Mouse (Mus musculus) heart, adult 2 months (tissue): Measurements from ENCODE around the gene Tbc1d5. TPM values are rescaled to one million over a fixed set of nuclear protein-coding genes. Genes with fewer than 3 reads are reported as not detected.

Source experiments
- DNase-seq, 2 experiments: peaks; one replicate each; pipeline ENCODE4 v3.0.0; 2021
- H3K27ac ChIP-seq: fragments of 200-600 bp; 2 replicates; pipeline ENCODE4 v1.8.1; 2022
- H3K27me3 ChIP-seq: fragments of 200-500 bp; 2 replicates; pipeline ENCODE4 v1.6.1; 2012; ENCODE audit warnings: mild to moderate bottlenecking, low read length, inconsistent platforms, mixed read lengths; ENCODE audit not compliant: control insufficient read depth, insufficient read depth
- H3K36me3 ChIP-seq: fragments of 200-500 bp; 2 replicates; pipeline ENCODE4 v1.6.1; 2012; ENCODE audit warnings: low read length, inconsistent platforms; ENCODE audit not compliant: control insufficient read depth, insufficient read depth
- H3K4me1 ChIP-seq: fragments of 200-500 bp; 2 replicates; pipeline ENCODE4 v1.6.1; 2011; ENCODE audit warnings: low read length; ENCODE audit not compliant: control insufficient read depth, insufficient read depth
- H3K4me3 ChIP-seq: fragments of 200-600 bp; 2 replicates; pipeline ENCODE4 v1.8.1; 2022
- H3K79me2 ChIP-seq: fragments of 200-500 bp; replicated peaks from 2 replicates; pipeline ENCODE4 v1.6.1; 2012; ENCODE audit warnings: mild to moderate bottlenecking, inconsistent platforms, low read length, moderate library complexity, mixed read lengths; ENCODE audit not compliant: control insufficient read depth, insufficient read depth
- H3K9ac ChIP-seq: fragments of 200-500 bp; 2 replicates; pipeline ENCODE4 v1.6.1; 2012; ENCODE audit warnings: low read depth, mild to moderate bottlenecking, control low read depth, inconsistent platforms, low read length, mixed read lengths
- CTCF ChIP-seq: fragments of 200-600 bp; IDR thresholded peaks from 2 replicates; pipeline ENCODE4 v1.8.1; 2022; ENCODE audit warnings: antibody characterized with exemption, mild to moderate bottlenecking, moderate library complexity
- EP300 ChIP-seq: fragments of 200-500 bp; IDR thresholded peaks from 2 replicates; pipeline ENCODE4 v1.6.1; 2011; ENCODE audit warnings: low read depth, low read length, control low read depth; ENCODE audit not compliant: insufficient read depth
- POLR2A ChIP-seq: fragments of 200-500 bp; IDR thresholded peaks from 2 replicates; pipeline ENCODE4 v1.6.1; 2011; ENCODE audit warnings: mild to moderate bottlenecking, low read depth, low read length, control low read depth; ENCODE audit not compliant: insufficient read depth
- WGBS: fragments of 180-500 bp; shearing (Covaris S2); methylation state at CpG from one replicate; pipeline ENCODE4 v1.1.7; 2018; 5-methylcytosine and 5-hydroxymethylcytosine counted together
- intact Hi-C: fragments of 180-260 bp; cut with DNase I; formaldehyde crosslinking; loops from one replicate; pipeline ENCODE4 v1.15.1; 2025
- polyA plus RNA-seq: library from polyadenylated mRNA; depleted of rRNA; stranded (reverse); fragments of >200 nt; gene quantifications from 2 replicates; pipeline ENCODE4 v1.2.3, GENCODE M21; 2012
- total RNA-seq, 2 experiments: library from RNA; stranded (reverse); gene quantifications; 2 replicates each; pipeline ENCODE4 v1.2.3; 2021

The Tbc1d5 gene
- total and polyA plus RNA-seq, 3 experiments, result 8.5 to 19.4 (median 15.8) TPM

DNA sequence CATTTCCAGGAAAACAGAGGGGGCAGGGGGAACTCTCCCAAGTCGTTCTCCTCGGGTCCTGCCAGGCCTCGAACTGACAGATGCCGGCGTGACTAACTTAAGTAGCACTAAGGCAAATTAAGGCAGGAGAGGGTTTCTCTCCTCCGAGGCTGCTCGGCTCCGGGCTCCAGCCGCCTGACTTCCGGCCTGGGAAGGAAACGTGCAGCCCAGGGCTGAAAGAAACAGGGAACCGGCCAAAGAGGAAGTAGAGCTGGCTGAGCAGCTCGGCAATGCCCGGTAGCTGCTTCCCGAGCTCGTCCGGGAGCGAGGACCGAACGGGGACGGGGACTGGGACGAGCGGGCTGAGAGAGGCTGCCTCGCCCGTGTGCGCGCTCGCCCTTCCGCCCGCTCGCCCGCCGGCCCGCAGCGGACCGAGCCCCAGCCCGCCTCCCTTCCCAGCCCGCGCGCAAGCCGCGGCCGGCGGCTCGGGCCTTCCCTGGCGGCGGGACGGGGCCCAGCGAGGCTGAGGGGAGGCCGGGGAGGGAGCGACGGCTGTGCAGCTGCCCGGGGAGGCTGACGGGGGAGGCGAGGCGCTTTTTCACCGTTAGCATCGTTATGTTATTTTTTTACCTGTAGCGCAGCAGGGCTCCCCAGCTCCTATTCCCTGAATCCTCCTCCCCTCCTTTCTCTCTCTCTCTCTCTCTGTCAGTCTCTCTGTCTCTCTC lies 509 bp downstream of the Tbc1d5 start:
- peak; percentile 82 to 86 for DNase-seq
- H3K4me3 ChIP-seq, result peak overlapping the region; percentile 88
- H3K36me3 ChIP-seq, result peaks cover 2% of the 10 kb centered on the region
- WGBS, result under 1% methylated on average over 58 of the region's 59 CpGs
- intact Hi-C loops, result loop anchor here (2.0 to 10.0 kb wide), 2 partner anchors 68 to 194 kb away; no protein-coding TSS in a partner anchor
- peaks cover 7% of the 10 kb centered on the region for H3K4me1 ChIP-seq
- H3K79me2 ChIP-seq, result no peaks in the 10 kb centered on the region
- no peaks in the 10 kb centered on the region for H3K27me3 ChIP-seq
- H3K9ac ChIP-seq, result peak overlapping the region; percentile 98
- TF ChIP-seq CTCF (no peak), POLR2A (peak; percentile 68), EP300 (no peak)
- peak overlapping the region; percentile 96 for H3K27ac ChIP-seq

GRCm38 (mm10) chr17:51177923-51178322 lies 1.2 kb downstream of the Tbc1d5 start:
- intact Hi-C loops, result loop anchor here (2.0 to 10.0 kb wide), 2 partner anchors 67 to 193 kb away; no protein-coding TSS in a partner anchor
- TF ChIP-seq POLR2A, result no peak
- no peak for TF ChIP-seq CTCF
- TF ChIP-seq EP300, result no peak
- Histone ChIP-seq H3K4me3 (peak overlapping the region; percentile 88), H3K79me2 (no peaks in the 10 kb centered on the region), H3K4me1 (peaks cover 7% of the 10 kb centered on the region), H3K36me3 (peaks cover 2% of the 10 kb centered on the region), H3K27ac (peak overlapping the region; percentile 96), H3K9ac (peak overlapping the region; percentile 98), H3K27me3 (no peaks in the 10 kb centered on the region)
- DNase-seq, result no peak
- WGBS, result under 1% methylated on average over 6 of the region's 6 CpGs

DNA sequence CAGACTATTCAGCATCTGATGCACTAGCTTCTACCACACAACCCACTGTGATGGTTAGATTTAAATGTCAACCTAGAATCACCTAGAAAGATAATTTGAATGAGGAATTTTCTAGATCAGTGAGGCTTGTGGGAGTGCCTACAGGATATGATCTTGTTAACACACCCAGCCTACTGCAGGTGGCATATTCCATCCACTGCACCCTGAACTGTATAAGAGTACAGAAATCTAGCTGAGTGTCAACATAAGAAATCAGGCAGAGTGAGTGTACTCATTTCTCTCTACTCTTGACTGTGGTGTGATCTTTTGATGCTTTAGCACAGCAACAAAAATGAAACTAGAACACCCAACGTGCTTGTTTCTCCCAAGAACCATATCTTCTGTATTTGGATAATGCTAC lies 6.8 kb downstream of the Tbc1d5 start:
- Histone ChIP-seq H3K79me2 (peaks cover 1% of the 10 kb centered on the region; the same call in 1 of the 2 replicates), H3K27me3 (no peaks in the 10 kb centered on the region), H3K9ac (no peak overlapping the region), H3K4me3 (no peak overlapping the region), H3K27ac (no peak overlapping the region), H3K36me3 (peaks cover 2% of the 10 kb centered on the region), H3K4me1 (peaks cover 3% of the 10 kb centered on the region)
- 82% methylated on average over 1 of the region's 1 CpGs for WGBS
- no peak for TF ChIP-seq EP300
- no peak for TF ChIP-seq CTCF
- TF ChIP-seq POLR2A, result no peak
- DNase-seq, result no peak
- intact Hi-C loops, result loop anchor here (10.0 kb wide), 1 partner anchor 188 kb away; no protein-coding TSS in a partner anchor

DNA sequence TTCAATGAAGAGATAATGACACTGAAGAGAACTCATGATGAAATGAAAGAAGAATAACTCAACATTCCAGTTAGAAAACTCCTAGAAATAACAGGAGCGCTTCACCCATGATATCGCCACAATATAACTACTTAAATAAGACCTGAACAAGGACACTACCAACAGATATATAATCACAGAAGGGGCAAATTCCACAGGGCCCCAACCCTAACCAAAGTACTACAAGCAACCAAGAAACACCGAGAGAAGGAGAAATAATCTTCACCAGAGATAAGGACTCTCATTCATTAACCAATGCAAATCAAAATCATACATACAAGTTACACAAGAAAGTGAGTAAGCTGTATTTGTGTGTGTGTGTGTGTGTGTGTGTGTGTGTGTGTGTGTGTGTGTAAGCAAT lies 7.6 kb downstream of the Tbc1d5 start:
- H3K4me3 ChIP-seq, result no peak overlapping the region
- no peak overlapping the region for H3K27ac ChIP-seq
- no peaks in the 10 kb centered on the region; the same call in 1 of the 2 replicates for H3K36me3 ChIP-seq
- WGBS, result 84% methylated on average over 3 of the region's 3 CpGs
- H3K4me1 ChIP-seq, result peaks cover 2% of the 10 kb centered on the region
- peaks cover 3% of the 10 kb centered on the region; the same call in 1 of the 2 replicates for H3K79me2 ChIP-seq
- TF ChIP-seq EP300 (no peak), POLR2A (no peak), CTCF (no peak)
- no peak for DNase-seq
- H3K9ac ChIP-seq, result no peak overlapping the region
- intact Hi-C loops, result loop anchor here (10.0 kb wide), 1 partner anchor 187 kb away; no protein-coding TSS in a partner anchor
- H3K27me3 ChIP-seq, result no peaks in the 10 kb centered on the region

- Histone ChIP-seq H3K9ac (no peak overlapping the region), H3K4me1 (peaks cover 2% of the 10 kb centered on the region; the same call in 1 of the 2 replicates), H3K27ac (no peak overlapping the region), H3K27me3 (no peaks in the 10 kb centered on the region), H3K4me3 (no peak overlapping the region), H3K36me3 (no peaks in the 10 kb centered on the region; the same call in 1 of the 2 replicates), H3K79me2 (peaks cover 3% of the 10 kb centered on the region; the same call in 1 of the 2 replicates)
- 74% methylated on average over 4 of the region's 4 CpGs for WGBS
- TF ChIP-seq EP300, result no peak
- TF ChIP-seq CTCF, result no peak
- no peak for TF ChIP-seq POLR2A
- intact Hi-C loops, result loop anchor here (10.0 kb wide), 1 partner anchor 185 kb away; no protein-coding TSS in a partner anchor
- no peak for DNase-seq
These were observed 9.2 kb downstream of the Tbc1d5 start for GRCm38 (mm10) chr17:51169911-51170310.

DNA sequence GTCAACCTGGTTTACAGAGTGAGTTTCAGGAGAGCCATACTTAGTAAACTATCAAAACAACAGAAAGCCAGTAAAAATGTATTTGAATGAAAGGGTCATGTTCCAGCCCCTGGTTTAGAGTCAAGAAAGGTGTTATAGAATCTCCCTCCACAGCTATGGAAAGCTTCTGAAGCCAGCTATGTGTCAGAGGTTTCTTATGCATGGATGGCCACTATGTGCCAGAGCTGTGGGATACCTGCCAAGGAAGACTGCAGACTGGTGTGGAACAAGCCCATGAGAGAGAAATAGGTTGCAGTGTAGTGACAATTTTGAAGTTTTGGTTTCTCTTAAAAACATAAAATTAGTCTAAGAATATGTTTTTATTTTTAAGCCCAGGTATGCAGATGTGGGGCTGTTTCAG lies 16.8 kb downstream of the Tbc1d5 start:
- H3K27me3 ChIP-seq, result no peaks in the 10 kb centered on the region
- H3K27ac ChIP-seq, result no peak overlapping the region
- no peak for DNase-seq
- H3K36me3 ChIP-seq, result no peaks in the 10 kb centered on the region
- TF ChIP-seq CTCF (no peak), POLR2A (no peak), EP300 (no peak)
- peaks cover 1% of the 10 kb centered on the region; the same call in 1 of the 2 replicates for H3K79me2 ChIP-seq
- no peak overlapping the region for H3K4me3 ChIP-seq
- intact Hi-C loops, result no loop called here
- H3K4me1 ChIP-seq, result no peaks in the 10 kb centered on the region; the same call in 1 of the 2 replicates
- no peak overlapping the region for H3K9ac ChIP-seq
